Mouse (Mus musculus): Measurements from ENCODE around the gene Cald1.

DNA sequence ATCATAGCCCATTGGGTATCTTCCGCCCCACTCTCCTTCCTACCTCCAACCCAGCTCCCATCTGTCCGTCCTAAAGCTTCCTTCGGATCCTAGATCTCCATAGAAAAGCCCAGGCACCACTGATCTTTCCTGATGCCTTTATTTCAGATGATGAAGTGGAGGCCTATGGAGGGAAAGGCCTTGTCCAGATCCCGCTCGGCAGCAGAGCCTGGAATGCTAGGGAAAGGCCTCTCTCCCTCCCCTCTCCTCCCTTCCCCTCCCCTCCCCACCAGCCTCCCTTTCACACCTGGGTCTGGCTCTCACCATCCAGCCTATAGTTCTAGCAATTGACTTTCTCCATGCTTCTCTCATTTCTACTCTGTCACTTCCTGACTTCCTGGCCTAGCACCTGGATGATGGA, 112.5 kb downstream of the Cald1 start:
- TF ChIP-seq POU5F1 (IDR thresholded peaks at IDR 0.05; ENCODE audit: borderline replicate concordance, low read length) (no peak), CTCF (conservative IDR thresholded peaks at IDR 0.05; ENCODE audit: low read length) (no peak), NANOG (IDR thresholded peaks at IDR 0.05; ENCODE audit: borderline replicate concordance, low read length) (no peak)
